Mouse (Mus musculus) ES-Bruce4 (cell line): Measurements from ENCODE around the gene Jmjd1c. TPM values are rescaled to one million over a fixed set of nuclear protein-coding genes. Genes with fewer than 3 reads are reported as not detected.

Experiments
- H3K27ac ChIP-seq: 2 replicates; pipeline ENCODE4 v1.5.1; 2012; ENCODE audit warnings: low read length, inconsistent platforms; ENCODE audit not compliant: insufficient read depth
- H3K27me3 ChIP-seq: 2 replicates; pipeline ENCODE4 v1.6.1; 2012; ENCODE audit warnings: mild to moderate bottlenecking, low read length, inconsistent platforms; ENCODE audit not compliant: control insufficient read depth, poor library complexity, insufficient read depth, severe bottlenecking
- H3K36me3 ChIP-seq: 2 replicates; pipeline ENCODE4 v1.6.1; 2012; ENCODE audit warnings: inconsistent platforms, mild to moderate bottlenecking, low read length, moderate library complexity; ENCODE audit not compliant: control insufficient read depth, poor library complexity, insufficient read depth, severe bottlenecking
- H3K4me1 ChIP-seq: one replicate; pipeline ENCODE4 v1.8.1; 2011; ENCODE audit warnings: low read length; ENCODE audit not compliant: control insufficient read depth, insufficient read depth
- H3K4me3 ChIP-seq: 2 replicates; pipeline ENCODE4 v1.5.1; 2011; ENCODE audit warnings: low read depth, mild to moderate bottlenecking, low read length
- H3K9ac ChIP-seq: 2 replicates; pipeline ENCODE4 v1.6.1; 2012; ENCODE audit warnings: low read depth, mild to moderate bottlenecking, inconsistent platforms; ENCODE audit not compliant: poor library complexity, severe bottlenecking
- H3K9me3 ChIP-seq: replicated peaks from 2 replicates; pipeline ENCODE4 v1.6.1; 2012; ENCODE audit warnings: mild to moderate bottlenecking, low read length, inconsistent platforms; ENCODE audit not compliant: control insufficient read depth, poor library complexity, insufficient read depth, severe bottlenecking
- CTCF ChIP-seq: IDR thresholded peaks from one replicate; pipeline ENCODE4 v1.8.1; 2011; ENCODE audit warnings: low read depth, low read length
- EP300 ChIP-seq: IDR thresholded peaks from 2 replicates; pipeline ENCODE4 v1.6.1; 2011; ENCODE audit warnings: low read depth, low read length; ENCODE audit not compliant: insufficient read depth
- POLR2A ChIP-seq: IDR thresholded peaks from one replicate; pipeline ENCODE4 v1.8.1; 2011; ENCODE audit warnings: low read length; ENCODE audit not compliant: insufficient read depth
- polyA plus RNA-seq: library from polyadenylated mRNA; stranded (reverse); fragments of >200 nt; gene quantifications from 2 replicates; pipeline ENCODE4 v1.2.4, GENCODE M21; 2011; ENCODE audit warnings: low read depth; ENCODE audit not compliant: missing spikeins, insufficient read depth, insufficient read length

Gene Jmjd1c
- polyA plus RNA-seq, 1 experiment = 141 TPM

DNA sequence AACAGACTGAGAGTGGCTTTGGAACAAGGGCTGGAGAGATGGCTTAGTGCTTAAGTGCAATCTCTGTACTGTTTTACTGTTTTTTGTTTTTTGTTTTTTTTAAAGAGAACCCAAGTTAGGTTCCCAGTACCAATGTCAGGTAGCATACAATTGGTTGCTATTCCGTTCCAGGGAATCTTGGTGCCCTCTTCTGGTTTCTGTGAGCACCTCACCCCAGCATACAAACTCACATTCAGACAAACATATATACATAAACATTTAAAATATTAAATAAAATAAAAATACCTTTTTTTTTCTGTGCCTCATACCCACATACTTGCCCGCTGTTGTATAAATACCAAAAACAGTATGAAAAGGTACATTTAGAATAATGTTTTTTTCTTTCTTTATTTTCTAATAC is 38.4 kb downstream of the Jmjd1c start:
- H3K27ac ChIP-seq = no peak overlapping the region
- no peak overlapping the region for H3K4me3 ChIP-seq
- no peaks in the 10 kb centered on the region for H3K36me3 ChIP-seq
- H3K9ac ChIP-seq = no peak overlapping the region
- no peaks in the 10 kb centered on the region for H3K9me3 ChIP-seq
- no peak for TF ChIP-seq POLR2A
- no peak for TF ChIP-seq EP300
- TF ChIP-seq CTCF = no peak
- H3K4me1 ChIP-seq = peaks cover 1% of the 10 kb centered on the region
- H3K27me3 ChIP-seq = no peaks in the 10 kb centered on the region

DNA sequence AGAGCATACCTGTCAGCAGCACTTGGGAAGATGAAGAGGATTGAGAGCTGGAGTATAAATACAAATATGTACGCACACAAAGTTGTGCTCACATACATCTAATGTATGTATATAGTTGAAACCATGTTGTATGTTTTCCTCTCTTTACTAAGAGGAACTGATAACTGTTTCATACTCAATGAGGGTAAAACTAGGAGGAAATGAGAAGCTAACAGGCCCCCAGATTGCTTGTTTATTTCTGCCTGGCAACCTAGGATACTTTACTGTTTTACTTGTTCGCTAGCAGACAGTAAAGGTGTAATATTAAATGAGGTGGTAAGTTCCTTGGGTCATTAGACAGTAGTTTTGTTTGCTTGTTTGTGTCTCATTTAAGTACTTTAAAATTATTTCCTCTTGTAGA is 41.5 kb downstream of the Jmjd1c start:
- Histone ChIP-seq H3K27me3 (no peaks in the 10 kb centered on the region), H3K36me3 (no peaks in the 10 kb centered on the region), H3K4me3 (no peak overlapping the region), H3K27ac (no peak overlapping the region), H3K9me3 (no peaks in the 10 kb centered on the region), H3K9ac (no peak overlapping the region), H3K4me1 (no peaks in the 10 kb centered on the region)
- TF ChIP-seq CTCF (no peak), EP300 (no peak), POLR2A (no peak)

DNA sequence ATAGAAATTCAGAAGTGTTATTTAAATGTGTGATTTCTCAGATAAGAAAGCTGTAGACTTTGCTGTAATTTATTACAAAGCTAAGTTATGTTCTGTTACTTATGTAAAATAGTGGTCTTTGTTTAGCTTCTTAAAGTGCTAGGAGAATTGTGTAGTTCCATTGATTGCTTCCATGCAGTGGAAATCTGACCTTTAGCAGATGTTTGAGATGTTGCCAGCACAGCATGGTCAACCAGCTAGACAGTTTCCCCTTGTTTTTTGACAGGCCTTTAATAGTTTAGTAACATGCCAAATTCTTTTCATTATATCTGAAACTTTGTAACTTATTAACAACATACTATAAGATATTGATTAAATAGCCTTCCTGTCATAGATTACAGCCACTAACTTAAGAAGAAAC is 47.7 kb downstream of the Jmjd1c start:
- H3K27ac ChIP-seq = no peak overlapping the region
- H3K9me3 ChIP-seq = no peaks in the 10 kb centered on the region
- TF ChIP-seq POLR2A = no peak
- TF ChIP-seq CTCF = no peak
- no peak for TF ChIP-seq EP300
- H3K27me3 ChIP-seq = no peaks in the 10 kb centered on the region
- no peak overlapping the region for H3K4me3 ChIP-seq
- no peaks in the 10 kb centered on the region for H3K36me3 ChIP-seq
- H3K4me1 ChIP-seq = no peaks in the 10 kb centered on the region
- no peak overlapping the region for H3K9ac ChIP-seq

DNA sequence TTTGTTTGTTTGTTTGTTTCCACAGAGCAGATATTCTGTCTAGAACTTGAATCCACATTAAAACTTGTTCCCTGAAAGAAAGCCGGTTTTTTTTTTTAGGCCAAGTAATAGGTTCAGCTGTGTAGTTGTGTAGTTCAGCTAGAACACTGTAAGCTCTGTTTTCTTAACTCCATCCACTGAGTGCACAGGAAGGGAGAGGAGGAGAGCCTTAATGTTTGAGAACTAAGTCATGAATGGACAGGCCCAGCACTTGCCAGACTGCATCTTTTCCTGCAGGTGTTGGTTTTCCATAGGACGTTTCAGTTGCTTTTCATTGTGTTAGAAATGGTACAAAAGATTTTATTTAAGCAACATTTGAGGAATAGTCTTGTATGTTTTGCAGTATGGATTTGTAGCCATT is 48.3 kb downstream of the Jmjd1c start:
- H3K4me1 ChIP-seq = no peaks in the 10 kb centered on the region
- H3K27ac ChIP-seq = no peak overlapping the region
- H3K4me3 ChIP-seq = no peak overlapping the region
- H3K27me3 ChIP-seq = no peaks in the 10 kb centered on the region
- no peaks in the 10 kb centered on the region for H3K9me3 ChIP-seq
- H3K9ac ChIP-seq = no peak overlapping the region
- H3K36me3 ChIP-seq = no peaks in the 10 kb centered on the region
- TF ChIP-seq POLR2A = no peak
- no peak for TF ChIP-seq CTCF

DNA sequence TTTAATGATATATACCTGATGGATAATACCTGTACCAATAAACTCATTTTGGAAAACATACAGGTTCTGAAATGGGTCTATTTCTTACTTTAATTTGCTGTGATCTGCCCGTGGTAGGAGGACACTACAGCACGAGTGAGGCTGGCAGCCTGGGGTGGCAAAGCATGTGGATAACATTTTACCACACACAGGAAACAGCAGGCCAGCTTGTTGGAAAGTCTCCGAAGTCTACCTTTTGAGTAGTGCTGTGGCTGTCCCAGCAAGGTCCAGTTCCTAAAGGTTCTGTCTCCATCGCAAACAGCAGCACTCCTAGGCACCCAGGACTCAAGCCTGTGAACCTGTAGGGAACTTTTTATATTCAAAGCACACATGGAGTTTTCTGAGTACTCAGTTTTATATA is 49.7 kb downstream of the Jmjd1c start:
- Histone ChIP-seq H3K36me3 (no peaks in the 10 kb centered on the region), H3K27me3 (no peaks in the 10 kb centered on the region)
- TF ChIP-seq EP300 (no peak), POLR2A (no peak)

DNA sequence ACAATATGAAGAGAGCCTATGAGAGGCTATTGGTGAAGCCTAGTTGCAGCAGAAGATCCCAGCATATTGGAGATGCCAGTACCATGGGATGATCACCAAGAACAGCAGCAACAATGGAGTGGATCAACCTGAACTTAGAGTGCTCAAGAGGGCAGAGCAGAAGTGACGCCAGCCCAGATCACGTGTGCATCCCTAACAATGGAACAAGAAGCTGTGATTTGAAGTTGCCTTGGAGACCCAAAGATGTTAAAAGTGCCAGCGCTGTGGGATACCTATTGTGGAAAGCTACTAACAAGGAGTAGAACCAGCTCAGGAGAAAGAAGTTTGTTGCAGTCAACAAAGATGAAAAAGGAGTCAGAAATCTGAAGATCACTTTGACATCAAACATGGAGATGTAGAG is 55.8 kb downstream of the Jmjd1c start:
- TF ChIP-seq POLR2A (no peak), EP300 (no peak), CTCF (no peak)
- Histone ChIP-seq H3K9ac (no peak overlapping the region), H3K4me3 (no peak overlapping the region), H3K27ac (no peak overlapping the region), H3K36me3 (no peaks in the 10 kb centered on the region), H3K4me1 (no peaks in the 10 kb centered on the region), H3K9me3 (no peaks in the 10 kb centered on the region), H3K27me3 (no peaks in the 10 kb centered on the region)

More for the DNA sequence above, 49.7 kb downstream of the Jmjd1c start:
- H3K9ac ChIP-seq = no peak overlapping the region
- H3K4me3 ChIP-seq = no peak overlapping the region
- H3K27ac ChIP-seq = no peak overlapping the region
- H3K4me1 ChIP-seq = no peaks in the 10 kb centered on the region
- H3K9me3 ChIP-seq = no peaks in the 10 kb centered on the region
